Mouse (Mus musculus): ENCODE results near the gene Trim7.
"Not testable (repeated sequence)": the region's sequence is repeated elsewhere in the genome, so short reads cannot be mapped to it uniquely, and the experiment has no call there.

The Trim7 gene

DNA sequence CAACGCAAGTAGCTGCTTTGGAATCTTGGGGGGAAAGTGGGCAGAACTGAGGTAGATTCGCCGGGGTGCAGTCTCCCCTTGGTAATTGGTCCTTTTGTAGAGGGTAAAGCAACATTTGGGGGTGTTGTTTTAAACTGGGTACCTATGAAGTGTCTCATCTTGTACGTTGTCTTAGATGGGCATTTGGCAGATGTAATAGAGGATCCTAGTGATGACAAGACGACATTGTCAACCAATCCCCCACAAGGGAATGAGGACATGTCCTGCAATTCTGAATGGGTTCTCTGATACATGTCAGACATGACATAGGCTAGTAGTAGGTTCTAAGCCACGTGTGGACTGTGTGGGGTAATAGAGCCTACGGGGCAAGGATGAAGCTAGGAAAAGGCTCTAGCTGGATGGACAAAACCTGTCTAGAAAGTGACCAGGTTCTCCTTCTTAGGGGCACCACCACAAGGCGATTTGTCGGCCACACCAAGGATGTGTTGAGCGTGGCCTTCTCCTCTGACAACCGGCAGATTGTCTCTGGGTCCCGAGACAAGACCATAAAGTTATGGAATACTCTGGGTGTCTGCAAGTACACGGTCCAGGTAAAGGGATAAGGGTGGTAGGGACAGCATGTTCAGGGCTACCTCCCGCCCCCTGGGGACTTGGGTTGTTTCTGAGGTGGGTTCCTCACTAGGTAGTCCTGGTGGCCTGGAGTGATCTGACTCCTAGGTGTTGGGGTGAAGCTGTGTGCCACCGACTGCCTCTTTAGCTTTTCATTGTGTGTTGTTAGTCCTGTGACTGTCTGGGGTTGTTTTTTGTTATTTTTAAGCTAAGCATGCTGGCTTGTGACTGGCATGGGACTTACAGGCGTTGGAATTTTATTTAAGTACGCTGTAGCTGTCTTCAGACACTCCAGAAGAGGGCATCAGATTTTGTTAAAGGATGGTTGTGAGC lies 23.8 kb upstream of the Trim7 start:
- no peak for DNase-seq (ENCODE audit: low spot score)

DNA sequence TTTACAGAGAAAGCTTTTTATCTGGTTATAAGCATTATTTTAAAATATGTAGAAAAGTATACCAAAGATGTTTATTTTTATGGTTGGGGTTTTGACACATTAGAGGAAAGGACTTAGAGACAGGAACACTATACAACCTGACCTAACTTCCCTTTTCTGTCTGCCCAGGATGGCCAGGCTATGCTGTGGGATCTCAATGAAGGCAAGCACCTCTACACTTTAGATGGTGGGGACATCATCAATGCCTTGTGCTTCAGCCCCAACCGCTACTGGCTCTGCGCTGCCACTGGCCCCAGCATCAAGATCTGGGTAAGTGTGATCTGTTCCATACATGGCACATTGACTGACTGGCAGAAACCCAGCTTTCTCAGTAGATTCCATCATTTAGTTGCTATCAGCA lies 22.0 kb upstream of the Trim7 start:
- DNase-seq (ENCODE audit: low spot score) = no peak

DNA sequence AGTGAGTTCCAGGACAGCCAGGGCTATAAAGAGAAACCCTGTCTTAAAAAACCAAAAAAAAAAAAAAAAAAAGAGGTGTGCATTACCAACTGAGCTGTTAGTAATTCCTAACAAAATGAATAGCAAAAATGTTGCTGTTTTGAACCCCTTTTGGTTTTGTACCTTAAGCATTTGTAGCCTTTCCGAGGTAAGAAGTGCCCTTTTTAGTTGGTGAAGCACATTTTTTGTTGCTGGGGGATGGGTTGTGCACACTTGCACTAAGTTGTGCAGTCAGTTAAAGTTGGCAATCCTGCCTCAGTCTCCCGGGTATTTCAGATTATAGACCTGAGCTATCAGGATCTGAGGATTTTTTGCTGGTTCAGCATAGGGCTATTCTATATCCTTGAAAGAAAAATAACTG lies 21.0 kb upstream of the Trim7 start:
- no peak for DNase-seq (ENCODE audit: low spot score)

- DNase-seq (ENCODE audit: low spot score) = no peak
These were observed 18.9 kb upstream of the Trim7 start for GRCm38 (mm10) chr11:48806856-48807562.

GRCm38 (mm10) chr11:48807563-48808303 lies 18.2 kb upstream of the Trim7 start:
- no peak for DNase-seq (ENCODE audit: low spot score)

DNA sequence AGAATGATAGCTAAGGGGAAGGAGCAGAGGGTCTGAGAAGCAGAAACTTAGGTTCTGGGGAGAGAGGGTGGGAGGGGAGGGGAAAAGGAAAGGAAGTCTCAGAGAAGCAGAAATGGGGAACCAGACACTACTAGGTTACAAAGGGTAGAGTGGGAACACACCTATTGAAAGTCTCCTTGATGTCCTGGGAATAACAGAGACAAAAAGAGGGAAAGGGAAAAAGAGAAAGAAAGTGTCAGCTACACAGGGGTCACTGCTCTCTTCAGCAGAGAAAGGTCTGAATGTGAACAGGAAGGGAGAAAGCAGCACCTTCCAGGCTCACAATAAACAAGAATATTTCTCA lies 17.7 kb upstream of the Trim7 start:
- DNase-seq (ENCODE audit: low spot score) = no peak

GRCm38 (mm10) chr11:48808737-48809433 lies 17.1 kb upstream of the Trim7 start:
- DNase-seq (ENCODE audit: low spot score) = no peak

GRCm38 (mm10) chr11:48809434-48809830 lies 16.5 kb upstream of the Trim7 start:
- no peak for DNase-seq (ENCODE audit: low spot score)

DNA sequence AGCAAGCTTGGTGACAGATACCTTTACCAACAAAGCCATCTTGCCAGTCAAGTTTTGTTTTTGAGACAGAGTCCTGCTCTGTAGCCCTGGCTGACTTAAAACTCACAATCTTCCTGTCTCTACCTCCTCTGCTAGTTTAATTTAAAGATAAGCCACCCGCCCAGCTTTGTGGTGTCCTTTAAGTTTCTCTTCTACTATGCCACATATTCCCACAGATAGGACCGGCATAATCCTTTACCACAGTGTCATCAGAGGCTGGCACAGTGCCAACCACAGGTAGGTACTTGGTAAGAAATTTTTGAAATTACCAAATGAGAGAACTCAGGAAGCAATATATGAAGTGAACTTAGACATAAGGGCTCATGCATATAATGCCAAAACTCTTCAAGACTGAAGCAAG lies 15.8 kb upstream of the Trim7 start:
- DNase-seq (ENCODE audit: low spot score) = no peak

DNA sequence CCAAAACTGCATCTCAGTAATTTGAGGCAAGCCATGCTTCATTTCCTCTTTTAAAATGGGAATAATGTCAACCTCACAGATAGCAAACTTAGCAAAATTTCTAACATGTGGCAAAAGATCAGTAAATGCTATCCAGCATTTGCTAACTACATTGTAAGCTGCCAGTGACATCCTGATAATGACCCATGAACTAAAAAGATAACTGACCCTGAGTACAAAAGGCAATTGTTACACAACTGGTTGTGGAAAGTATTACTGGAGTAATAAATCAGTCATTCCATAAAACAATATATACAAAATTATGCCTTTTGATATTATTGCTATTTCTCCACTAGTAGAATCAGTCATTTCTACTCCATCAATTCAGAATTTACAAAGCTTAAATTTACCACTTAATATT lies 12.2 kb upstream of the Trim7 start:
- no peak for DNase-seq (ENCODE audit: low spot score)

DNA sequence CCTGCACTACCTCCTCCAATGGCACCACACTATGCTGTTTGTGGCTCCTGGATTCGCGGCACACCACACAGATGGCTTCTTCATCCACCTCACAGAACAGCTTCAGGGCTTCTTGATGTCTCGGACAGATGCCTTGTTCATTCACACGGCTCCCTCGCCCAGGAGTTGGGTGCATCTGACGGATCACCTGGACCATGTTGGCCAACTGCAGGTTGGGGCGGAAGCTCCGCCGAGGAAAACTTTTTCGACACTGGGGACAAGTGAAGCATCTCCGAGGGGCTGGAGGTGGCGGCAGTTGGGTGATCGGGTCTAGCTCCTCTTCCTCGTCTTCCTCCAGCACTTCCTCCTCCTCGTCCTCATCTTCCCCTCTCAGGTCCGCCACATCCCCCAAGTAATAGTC lies 10.1 kb upstream of the Trim7 start:
- DNase-seq (ENCODE audit: low spot score) = no peak

GRCm38 (mm10) chr11:48816281-48816781 lies 9.6 kb upstream of the Trim7 start:
- no peak for DNase-seq (ENCODE audit: low spot score)

DNA sequence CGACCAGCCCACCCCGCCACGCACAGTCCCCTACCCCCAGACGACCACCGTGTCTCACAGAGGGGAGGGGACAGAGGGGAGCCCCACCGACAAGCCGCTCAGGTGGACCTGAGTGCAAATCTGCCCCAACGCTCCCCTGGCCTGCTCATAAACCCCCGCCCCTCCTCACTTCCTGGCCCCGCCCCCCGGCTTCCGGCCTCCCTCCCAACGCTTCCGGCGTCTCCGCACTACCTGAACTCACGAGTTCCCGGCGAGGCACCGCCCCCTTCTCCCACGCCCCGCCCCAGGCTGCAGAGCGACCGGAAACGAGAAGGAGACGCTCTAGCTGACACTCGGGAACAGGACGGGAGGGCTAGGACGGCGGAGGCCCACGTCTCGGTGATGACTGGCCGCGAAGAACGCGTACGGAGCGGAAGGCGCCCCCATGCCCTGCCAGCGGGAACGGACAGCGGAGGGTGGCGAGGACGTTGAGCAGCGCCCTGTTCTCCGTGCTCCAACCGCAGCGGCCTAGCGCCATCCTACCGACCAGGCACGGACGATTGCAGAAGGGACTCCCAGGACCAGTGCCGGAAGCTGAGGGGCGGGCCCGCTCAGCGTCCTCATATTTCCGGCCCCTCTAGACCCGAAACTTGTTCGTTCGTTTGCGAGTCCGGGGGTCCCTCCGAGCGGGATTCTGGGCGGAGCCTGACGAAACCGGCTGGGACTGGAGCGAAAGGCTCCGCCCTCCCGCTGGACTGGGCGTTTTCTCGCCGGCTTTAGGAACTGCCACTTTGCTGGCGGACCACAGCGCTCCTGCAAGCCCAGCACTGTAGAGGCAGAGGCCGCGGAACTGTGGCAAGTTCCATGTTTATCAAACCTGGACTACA lies 8.9 kb upstream of the Trim7 start, which contains the start of gene Trim41:
Gene Trim41, minus strand, starts transcription at position 554 of the 866 bp plus-strand sequence.
- peak; percentile 95 for DNase-seq (ENCODE audit: low spot score)

DNA sequence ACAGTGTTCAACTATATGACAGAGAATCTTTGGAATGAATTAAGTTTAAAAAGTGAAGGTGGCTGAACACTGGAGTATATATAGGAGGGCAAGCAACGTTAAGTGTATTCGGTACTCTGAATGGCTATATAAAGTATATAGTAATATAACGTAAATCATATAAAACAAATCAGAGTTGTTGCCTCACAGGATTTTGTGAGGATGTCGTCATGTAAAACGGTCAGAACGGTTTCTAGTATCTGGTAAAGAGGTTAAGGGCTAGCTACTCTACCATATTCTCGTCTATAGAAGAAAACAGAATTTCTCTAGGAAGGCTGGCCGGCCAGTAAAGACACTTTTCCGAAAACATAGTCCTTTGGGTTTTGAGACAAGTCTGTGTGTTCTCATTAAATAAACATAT lies 8.1 kb upstream of the Trim7 start:
- no peak for DNase-seq (ENCODE audit: low spot score)

GRCm38 (mm10) chr11:48818346-48818745 lies 7.6 kb upstream of the Trim7 start:
- peak; percentile 58 for DNase-seq (ENCODE audit: low spot score)

DNA sequence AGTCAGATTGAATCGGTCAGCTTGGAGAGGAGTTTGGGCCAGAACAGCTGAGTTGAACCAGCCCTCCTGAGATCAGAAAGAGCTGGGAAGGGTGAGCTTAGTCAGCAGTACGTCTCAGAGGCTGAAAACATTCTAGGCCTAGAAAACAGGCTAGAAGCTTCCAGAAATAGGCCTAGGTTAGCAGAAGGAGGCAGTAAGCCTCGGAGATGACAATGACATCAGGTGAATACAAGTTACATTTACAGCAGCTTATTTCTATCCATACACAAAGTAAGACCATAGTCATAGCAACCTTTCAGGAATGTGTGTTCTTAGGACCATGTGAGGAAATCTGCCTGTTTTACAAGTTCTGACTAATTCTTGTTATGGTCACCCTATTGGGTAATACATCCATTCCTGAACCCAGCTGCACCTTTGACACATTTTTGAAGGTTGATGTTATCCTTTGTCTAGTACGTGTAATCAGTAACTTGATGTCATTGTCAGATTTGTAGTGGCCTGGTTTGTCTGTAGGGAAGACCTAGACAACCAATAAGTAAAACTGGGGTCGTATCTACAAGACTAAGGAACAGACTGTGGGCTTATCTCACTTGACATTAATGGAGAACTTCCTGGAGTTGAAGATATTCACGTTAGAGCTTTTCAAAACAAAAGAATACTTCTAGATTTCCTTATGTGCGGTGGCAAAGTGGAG lies 6.2 kb upstream of the Trim7 start:
- DNase-seq (ENCODE audit: low spot score) = no peak

GRCm38 (mm10) chr11:48820308-48820674 lies 5.6 kb upstream of the Trim7 start:
- DNase-seq (ENCODE audit: low spot score) = no peak

DNA sequence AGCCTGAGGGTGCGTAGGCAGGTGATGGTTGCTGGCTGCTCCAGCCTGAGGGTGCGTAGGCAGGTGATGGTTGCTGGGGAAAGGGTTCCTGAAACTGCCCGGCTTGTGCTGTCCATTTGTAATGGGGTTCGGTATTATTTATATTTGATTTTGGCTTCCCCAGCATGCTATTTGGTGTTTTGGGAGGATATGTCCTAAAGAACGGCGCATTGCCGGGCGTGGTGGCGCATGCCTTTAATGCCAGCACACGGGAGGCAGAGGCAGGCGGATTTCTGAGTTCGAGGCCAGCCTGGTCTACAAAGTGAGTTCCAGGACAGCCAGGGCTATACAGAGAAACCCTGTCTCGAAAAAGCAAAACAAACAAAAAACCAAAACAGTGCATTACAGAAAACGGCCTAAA lies 4.6 kb upstream of the Trim7 start:
- DNase-seq (ENCODE audit: low spot score) = not testable (repeated sequence)

GRCm38 (mm10) chr11:48822768-48823512 lies 3.0 kb upstream of the Trim7 start:
- no peak for DNase-seq (ENCODE audit: low spot score)
